Mouse (Mus musculus) embryonic stem cell, embryonic (primary cell): ENCODE data around the gene Parg.

ENCODE experiments used
- CTCF ChIA-PET, 4 experiments: fragments of 300-600 bp in 2 of 4; fragments of 350-600 bp in 2 of 4; sonication (Branson Sonifier 250); formaldehyde crosslinking; loops; one replicate each; lab custom pipeline; 2022; ENCODE audit warnings: inconsistent platforms in 2 of 4; lab: Charles Lee
- POLR2A ChIA-PET, 4 experiments: fragments of 300-600 bp in 2 of 4; fragments of 350-600 bp in 2 of 4; sonication (Branson Sonifier 250); formaldehyde crosslinking; loops; one replicate each; lab custom pipeline; 2022; ENCODE audit warnings: antibody characterized with exemption in 4 of 4, inconsistent platforms in 1 of 4; lab: Charles Lee

Gene Parg

DNA sequence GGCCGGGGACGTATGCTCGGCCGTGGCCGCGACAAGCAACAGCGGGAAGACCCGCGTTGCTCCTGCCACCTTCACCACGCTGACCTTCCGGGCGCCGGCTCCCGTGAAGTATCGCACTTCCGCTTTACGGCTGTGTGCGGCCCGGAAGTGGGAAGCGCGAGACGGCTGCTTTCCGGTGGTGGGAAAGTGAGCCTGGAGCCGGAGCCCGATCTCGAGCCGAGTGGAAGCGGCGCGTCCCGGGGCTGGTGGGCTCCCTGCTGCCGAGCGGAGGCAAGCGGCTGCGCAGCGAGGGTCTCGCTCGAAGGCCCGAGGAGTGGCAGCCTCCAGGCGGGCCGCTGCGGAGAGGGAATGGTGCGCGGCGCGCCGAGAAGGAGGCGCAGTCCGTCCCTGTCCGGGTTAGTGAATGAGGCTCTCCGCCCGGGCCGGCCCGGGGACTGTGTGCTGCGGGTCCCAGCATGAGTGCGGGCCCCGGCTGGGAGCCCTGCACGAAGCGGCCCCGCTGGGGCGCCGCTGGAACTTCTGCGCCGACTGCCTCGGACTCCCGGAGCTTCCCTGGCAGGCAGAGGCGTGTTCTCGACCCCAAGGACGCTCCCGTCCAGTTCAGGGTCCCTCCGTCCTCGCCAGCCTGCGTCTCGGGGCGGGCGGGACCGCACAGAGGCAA is at the start of gene Parg, which contains the start of gene Timm23:
TSS of gene Parg (plus strand) at position 159 of the 661 bp plus-strand sequence.
TSS of gene Timm23 (minus strand) at position 108 of the 661 bp plus-strand sequence.
- POLR2A ChIA-PET, result interaction anchor here in 3 of 4 experiments (0.6 to 10.2 kb wide), 24 partner anchors 9 to 793 kb away, joined by 3 to 84 read pairs (median 6); partner anchors contain the start of genes Ncoa4 (in 2 of the 3), Dph3 (in 1 of the 3), Msmb (in 1 of the 3) and Oxnad1 (in 1 of the 3)

DNA sequence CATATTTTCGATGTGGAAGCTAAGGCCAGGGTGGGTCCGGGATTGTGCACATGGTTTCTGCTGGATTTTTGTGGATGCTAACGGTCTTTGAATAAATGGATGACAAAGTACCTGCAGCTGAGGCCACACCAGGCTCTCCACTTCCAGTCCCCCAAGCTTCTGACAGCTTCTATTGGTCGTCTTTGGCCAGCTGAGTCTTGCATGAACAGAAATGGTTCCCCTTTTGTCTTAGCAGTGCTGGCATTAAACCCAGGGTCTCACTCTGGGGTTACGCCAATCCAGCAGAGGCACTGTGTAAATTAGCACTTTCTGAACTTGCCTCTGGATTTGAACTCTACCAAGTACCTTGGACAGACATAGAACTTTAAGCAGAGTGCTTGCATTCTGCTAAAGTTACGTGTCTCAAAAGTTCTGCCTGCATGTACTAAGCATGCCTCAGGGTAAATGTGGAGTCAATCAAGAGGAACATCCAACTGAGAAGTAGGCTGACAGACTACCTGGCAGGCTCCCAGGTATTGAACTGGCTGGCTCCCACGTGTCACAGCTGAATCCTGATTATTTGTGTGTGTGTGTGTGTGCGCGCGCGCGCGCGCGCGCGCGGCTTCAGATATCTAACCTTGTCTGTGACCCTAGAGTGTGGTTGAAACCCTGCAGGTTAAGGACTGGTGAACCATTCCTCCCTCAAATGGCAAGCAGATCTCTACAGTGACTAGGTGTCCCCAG is 49.3 kb upstream of the Parg start:
- ChIA-PET CTCF (interaction anchor here in 1 of 4 experiments (0.5 kb wide), 1 partner anchor 680 kb away, joined by 5 read pairs; no protein-coding TSS in a partner anchor), POLR2A (interaction anchor here in 3 of 4 experiments (0.7 to 1.7 kb wide), 6 partner anchors 11 to 32 kb away, joined by 3 to 8 read pairs (median 3); partner anchors contain the start of gene Msmb (in 1 of the 3))

More for the DNA sequence above, at the start of gene Parg, which contains the start of gene Timm23:
- CTCF ChIA-PET, result interaction anchor here in 1 of 4 experiments (1.8 kb wide), 1 partner anchor 9 kb away, joined by 4 read pairs; no protein-coding TSS in a partner anchor

DNA sequence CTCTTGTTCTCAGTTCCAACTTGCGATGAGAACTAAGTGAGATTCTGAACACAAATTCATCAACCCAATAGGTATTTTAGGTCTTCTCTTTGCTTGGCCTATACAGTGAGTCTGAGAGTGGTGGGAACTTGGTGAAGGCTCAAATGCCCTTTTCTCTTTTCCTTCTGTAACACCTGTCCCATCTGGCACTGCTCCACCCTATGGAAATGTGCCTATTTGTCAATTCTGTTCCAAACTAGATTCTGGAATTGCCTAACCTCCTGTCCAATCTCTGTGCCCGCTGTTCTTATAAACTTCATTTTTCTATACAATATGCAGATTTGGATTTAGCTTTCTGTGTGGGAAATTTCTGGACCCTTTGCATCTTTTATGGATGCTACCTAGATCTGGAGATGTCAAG is 48.6 kb upstream of the Parg start:
- ChIA-PET POLR2A (interaction anchor here in 2 of 4 experiments (0.7 to 1.7 kb wide), 2 partner anchors 11 to 12 kb away, joined by 3 to 8 read pairs; partner anchors contain the start of gene Msmb (in 1 of the 2)), CTCF (no interaction called here)

DNA sequence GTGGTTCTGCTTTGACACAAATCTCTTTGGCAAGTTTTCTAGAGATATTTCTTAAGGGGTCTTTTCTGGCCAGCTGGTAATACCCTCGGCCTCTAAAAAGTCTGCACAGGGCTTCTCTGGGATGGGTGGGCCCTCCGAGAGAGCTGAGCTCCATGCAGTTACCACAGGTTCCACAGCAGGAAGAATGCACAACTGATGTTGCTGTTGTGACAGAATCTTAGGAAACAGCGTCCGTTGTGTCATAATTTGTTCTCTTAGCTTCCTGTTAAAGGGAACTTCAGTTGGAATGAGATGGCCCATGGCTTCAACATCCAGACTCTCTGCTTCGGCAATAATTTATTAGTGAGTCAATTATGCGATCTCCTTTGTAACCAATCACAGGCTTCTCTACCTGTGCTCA is 47.0 kb upstream of the Parg start:
- ChIA-PET CTCF (no interaction called here), POLR2A (interaction anchor here in 2 of 4 experiments (0.5 to 3.2 kb wide), 18 partner anchors 9 to 108 kb away, joined by 3 to 23 read pairs (median 4); partner anchors contain the start of gene Msmb (in 1 of the 2))

DNA sequence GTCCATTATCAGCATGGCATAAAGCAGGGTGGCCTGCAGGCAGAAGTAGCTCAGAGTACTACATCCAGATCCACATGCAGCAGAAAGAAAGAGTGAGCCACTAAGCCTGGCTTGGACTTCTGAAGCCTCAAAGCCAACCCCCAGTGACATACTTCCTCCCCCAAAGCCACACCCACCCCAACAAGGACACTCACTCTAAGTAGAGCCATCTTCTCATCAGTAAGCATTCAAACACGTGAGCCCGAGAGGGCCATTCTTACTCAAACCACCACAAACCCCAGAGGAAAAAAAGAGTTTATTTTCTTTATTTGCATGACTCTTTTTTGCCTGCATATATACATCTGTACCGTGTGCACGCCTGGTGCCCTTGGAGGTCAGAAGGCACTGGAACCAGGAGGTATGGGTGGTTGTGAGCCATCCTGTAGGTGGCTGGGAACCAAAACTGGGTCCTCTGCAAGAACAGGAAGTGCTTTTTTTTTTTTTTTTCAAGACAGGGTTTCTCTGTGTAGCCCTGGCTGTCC is 42.5 kb upstream of the Parg start:
- POLR2A ChIA-PET, result interaction anchor here (0.5 to 4.4 kb wide), 86 partner anchors 9 to 1192 kb away, joined by 3 to 32 read pairs (median 5); partner anchors contain the start of genes Dph3 (in 3 of the 4), Oxnad1 (in 3 of the 4), Msmb (in 2 of the 4) and Parg (in 2 of the 4)

DNA sequence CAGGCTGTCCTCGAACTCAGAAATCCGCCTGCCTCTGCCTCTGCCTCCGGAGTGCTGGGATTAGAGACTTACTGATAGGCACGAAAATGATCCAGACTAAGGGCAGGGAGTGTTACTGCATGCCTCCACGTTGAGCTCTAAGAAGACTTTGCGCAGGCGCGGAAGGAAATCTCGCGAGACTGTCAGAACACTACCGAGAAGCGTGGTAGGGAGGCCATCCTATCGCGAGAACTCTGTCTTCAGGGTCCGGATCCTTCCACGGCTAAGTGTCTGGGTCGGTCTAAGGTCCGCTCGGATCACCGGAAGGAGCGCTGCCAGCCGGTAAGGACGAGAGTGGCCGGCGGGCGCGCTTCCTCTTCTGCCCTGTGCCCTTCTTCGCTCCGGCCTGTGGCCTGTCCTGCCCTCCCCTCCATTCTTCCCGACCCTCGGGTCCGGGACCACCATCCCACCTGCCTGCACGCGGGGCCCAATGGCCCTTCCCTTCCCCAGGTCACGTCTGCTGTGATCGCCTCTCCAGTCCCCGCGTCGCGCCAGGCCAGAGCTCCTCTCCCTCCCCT is 42.0 kb upstream of the Parg start, which contains the start of gene Ncoa4:
TSS of gene Ncoa4 (plus strand) at position 176 of the 557 bp plus-strand sequence.
- ChIA-PET POLR2A (interaction anchor here (0.5 to 4.4 kb wide), 90 partner anchors 8 to 1191 kb away, joined by 3 to 32 read pairs (median 4); partner anchors contain the start of genes Dph3 (in 3 of the 4), Oxnad1 (in 3 of the 4), Msmb (in 2 of the 4) and Parg (in 2 of the 4)), CTCF (interaction anchor here (0.5 to 1.4 kb wide), 11 partner anchors 9 to 1049 kb away, joined by 3 to 9 read pairs (median 4); no protein-coding TSS in a partner anchor)

More for the DNA sequence above, 42.5 kb upstream of the Parg start:
- CTCF ChIA-PET, result interaction anchor here in 3 of 4 experiments (0.5 to 0.9 kb wide), 6 partner anchors 9 to 1048 kb away, joined by 3 to 7 read pairs (median 4); no protein-coding TSS in a partner anchor

DNA sequence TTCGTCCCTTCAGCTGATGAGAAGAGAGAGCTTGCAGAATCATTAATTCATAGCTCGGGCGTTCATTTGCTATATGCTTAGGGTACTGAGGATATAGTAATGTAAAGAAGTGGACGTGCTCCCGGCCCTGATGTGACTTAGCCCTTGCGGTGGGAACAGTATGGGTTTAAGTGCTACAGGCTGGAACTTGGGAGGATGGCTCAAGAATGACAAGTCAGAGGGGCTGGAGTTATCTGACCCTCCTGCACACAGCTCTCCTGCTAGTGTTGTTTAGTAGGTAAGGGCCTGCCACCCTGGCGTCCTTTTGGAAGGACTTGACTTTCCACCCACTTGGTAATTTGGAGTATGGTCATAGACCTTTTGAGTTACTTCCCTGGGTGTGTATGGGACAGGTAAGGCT is 41.2 kb upstream of the Parg start:
- ChIA-PET POLR2A (interaction anchor here in 3 of 4 experiments (0.5 to 3.7 kb wide), 35 partner anchors 9 to 204 kb away, joined by 3 to 32 read pairs (median 7); partner anchors contain the start of genes Msmb (in 2 of the 3), Parg (in 2 of the 3), Timm23 (in 2 of the 3) and Dph3 (in 1 of the 3)), CTCF (interaction anchor here in 2 of 4 experiments (0.6 to 1.7 kb wide), 4 partner anchors 9 to 168 kb away, joined by 3 to 9 read pairs (median 4); no protein-coding TSS in a partner anchor)

DNA sequence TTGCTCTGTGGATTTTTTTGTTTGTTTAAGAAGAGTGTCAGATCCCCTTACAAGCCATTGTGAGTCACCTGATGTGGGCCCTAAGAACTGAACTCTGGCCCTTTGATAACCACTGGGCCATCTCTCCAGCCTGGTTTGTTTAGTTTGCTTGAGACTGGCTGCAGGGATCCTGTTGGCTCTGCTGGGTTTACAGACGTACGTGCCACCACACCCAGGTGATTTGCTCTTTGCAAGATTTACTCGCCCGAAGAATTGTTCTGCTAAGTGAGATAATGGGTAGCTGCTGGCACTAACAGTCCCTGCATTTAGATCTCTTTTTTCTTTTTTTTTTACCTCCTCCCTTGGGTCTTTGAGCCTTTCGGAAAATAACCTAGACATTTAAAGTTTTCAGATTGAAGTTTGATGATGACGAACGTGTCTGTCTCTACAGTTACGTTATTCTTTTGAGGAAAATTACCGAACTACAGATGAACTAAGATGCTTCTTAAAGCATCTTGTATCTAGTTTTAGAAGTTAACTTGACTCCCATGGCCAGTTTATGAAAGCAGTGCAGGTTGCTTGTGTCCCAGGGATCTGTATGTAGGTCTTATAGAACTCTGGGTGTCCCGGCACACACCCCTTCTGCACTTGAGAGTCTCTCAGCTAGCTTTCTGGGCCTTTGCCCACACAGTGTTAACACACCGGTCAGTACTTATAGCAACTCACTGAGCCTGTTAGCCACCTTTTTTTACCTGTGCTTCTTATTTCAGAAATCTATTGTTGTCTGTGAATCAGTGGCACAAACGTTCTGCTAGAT is 40.5 kb upstream of the Parg start:
- ChIA-PET POLR2A (interaction anchor here in 3 of 4 experiments (1.0 to 4.9 kb wide), 20 partner anchors 8 to 76 kb away, joined by 3 to 32 read pairs (median 7); partner anchors contain the start of genes Dph3 (in 2 of the 3), Oxnad1 (in 2 of the 3), Parg (in 1 of the 3) and Timm23 (in 1 of the 3)), CTCF (interaction anchor here in 2 of 4 experiments (0.5 to 1.7 kb wide), 2 partner anchors 47 to 49 kb away, joined by 3 to 4 read pairs; no protein-coding TSS in a partner anchor)

DNA sequence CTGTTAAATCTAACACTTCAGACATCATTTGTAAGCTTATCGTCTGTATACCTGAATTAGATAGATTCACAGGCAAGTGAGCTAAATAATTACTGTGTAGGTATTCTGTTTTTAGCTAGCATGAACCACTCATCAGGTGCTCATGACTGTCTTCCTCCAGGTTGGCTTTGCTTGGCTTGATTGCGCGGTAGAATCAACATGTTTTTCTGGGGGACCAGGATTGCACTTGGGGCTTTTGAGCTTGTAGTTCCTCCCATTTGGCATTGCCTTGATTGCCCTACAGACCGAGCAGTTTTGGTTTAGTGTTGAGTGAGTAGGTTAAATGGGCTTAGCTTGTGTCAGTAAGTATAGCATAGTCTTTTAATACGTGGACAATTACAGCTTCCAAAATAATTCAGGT is 39.5 kb upstream of the Parg start:
- POLR2A ChIA-PET, result interaction anchor here in 3 of 4 experiments (0.6 to 4.9 kb wide), 16 partner anchors 11 to 139 kb away, joined by 3 to 20 read pairs (median 5); partner anchors contain the start of genes Dph3 (in 1 of the 3) and Oxnad1 (in 1 of the 3)
- CTCF ChIA-PET, result no interaction called here

DNA sequence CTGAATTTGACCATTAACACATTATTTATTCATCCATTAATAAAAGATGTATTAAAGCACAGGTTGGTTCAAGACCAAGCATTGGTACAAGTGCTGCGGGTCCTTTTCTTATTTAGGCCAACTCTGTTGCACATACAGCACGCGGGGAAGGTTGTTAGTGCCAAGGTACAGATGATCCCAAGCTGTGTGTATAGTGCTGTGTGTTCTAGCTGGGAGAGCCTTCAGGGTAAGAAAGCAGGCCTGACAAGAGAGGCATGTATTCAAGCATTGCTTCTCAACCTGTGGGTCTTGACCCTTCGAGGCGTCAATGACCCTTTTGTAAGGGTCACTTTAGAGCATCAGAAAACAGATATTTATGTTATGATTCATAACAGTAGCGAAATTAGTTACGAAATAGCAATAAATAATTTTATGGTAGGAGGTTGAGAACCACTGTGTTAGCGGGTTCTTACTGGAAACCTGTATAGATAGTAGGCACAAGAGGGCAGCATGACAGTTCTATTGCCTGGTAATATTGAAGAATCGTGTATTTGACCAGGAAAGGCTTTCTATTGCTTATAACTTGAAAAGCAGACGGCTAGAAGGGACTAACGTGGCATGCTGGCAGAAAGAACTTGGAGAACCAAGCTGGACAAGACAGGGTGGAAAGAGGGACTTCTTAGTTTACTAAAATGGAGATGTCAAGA is 38.4 kb upstream of the Parg start:
- POLR2A ChIA-PET, result interaction anchor here in 3 of 4 experiments (0.6 to 4.9 kb wide), 21 partner anchors 7 to 188 kb away, joined by 3 to 37 read pairs (median 7); partner anchors contain the start of genes Dph3 (in 1 of the 3), Oxnad1 (in 1 of the 3), Parg (in 1 of the 3) and Timm23 (in 1 of the 3)
- CTCF ChIA-PET, result no interaction called here

DNA sequence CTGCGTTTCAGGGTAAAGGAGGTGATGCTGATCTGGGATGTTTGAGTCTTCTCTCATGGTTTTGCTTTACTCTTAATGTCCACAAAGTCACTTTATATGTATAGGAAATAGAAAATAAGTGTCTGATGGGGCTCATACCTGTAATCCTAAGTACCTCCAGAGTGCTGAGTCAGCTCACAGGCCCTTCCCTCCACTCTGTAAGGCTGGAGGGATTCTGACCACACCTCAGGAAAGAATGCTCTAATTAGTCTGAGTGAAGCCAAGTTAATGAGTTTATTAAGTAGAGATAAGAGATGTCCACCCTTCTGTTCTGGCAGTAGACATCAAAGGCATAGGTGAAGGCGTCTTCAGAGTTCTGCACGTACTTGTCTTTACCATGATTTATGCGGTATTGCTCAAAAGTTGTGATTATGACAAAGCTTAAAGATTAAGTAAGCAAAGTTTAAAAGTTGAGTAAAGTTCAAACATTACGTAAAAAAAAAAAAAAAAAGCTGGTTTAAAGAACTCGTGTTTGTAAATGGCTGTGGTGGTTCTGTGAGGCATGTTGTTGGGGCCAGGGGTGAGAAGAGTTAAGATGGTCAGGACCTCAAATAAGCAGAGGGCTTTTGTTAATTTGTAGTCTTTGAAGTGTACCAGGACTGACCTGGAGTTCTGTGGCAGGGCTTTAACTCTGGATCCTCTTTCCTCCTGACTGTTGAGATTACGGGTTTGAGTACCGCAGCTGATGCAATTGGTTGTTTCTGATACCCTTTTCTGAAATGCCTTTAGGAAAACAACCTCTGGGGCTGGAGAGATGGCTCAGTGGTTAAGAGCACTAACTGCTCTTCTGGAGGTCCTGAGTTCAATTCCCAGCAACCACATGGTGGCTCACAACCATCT is 37.3 kb upstream of the Parg start:
- CTCF ChIA-PET, result interaction anchor here in 2 of 4 experiments (0.5 to 0.7 kb wide), 3 partner anchors 230 to 356 kb away, joined by 3 read pairs; no protein-coding TSS in a partner anchor
- POLR2A ChIA-PET, result interaction anchor here (0.6 to 4.9 kb wide), 40 partner anchors 8 to 895 kb away, joined by 3 to 37 read pairs (median 4); partner anchors contain the start of genes Parg (in 2 of the 4), Timm23 (in 2 of the 4), Dph3 (in 1 of the 4) and Msmb (in 1 of the 4)

DNA sequence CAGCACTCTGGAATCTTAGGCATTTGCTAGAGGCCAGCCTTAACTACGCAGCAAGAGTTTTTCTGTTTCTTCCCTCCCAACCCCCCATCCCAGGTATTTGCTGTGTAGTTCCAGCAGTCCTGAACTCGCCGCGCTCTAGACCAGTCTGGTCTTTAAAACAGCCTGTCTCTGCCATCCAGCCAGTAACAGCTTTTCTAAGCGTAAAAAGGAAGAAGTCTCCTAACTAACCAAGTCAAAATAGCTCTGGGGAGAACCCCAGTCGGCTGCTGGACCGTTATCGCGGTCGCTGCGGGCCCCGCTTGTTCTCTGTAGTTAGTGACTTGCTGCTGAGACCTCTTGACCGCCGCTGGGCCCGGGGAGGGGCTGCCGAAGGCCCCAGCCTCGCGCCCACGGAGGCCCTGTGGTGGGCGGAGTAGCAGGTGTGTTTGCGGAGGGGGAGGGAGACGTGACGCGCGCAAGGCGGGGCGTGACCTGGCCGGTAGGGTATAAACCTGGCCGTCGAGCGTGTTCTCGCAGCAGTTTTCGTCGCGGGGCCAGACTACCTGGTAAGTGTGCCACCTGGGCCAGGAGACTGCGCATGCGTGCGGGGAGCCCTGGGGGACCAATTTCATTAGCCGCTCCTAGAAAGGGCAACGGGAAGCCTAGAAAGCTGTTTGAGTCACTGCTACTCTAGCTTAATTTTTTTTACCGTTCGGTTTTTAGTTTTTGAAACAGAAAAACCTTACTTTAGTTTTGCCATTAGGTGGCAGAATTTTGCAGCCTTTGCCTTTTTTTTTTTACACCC is 36.3 kb upstream of the Parg start:
- ChIA-PET CTCF (interaction anchor here in 2 of 4 experiments (0.5 to 0.7 kb wide), 5 partner anchors 16 to 378 kb away, joined by 3 to 5 read pairs (median 4); partner anchors contain the start of genes Dph3 (in 1 of the 2) and Oxnad1 (in 1 of the 2)), POLR2A (interaction anchor here (0.6 to 4.9 kb wide), 70 partner anchors 8 to 1635 kb away, joined by 3 to 37 read pairs (median 4); partner anchors contain the start of genes Dph3 (in 3 of the 4), Oxnad1 (in 3 of the 4), Parg (in 3 of the 4) and Timm23 (in 3 of the 4))

DNA sequence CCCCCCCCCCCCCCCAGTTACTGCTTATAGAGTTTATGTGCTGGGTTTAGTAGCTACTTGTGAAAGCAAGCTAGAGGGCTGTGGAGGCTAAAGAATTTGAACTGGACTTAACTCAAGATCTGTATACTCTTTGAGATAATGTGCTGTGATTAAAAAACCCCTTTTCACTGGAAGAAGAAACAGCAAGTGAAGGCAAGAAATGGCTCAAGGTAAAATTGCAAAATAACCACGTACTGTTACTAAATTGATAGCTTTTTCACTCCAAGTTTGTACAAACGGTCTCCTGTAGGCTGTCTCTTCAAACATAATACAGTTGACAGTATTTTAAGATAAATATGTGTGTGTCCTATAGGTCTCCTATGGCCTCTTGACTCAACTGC is 35.7 kb upstream of the Parg start:
- ChIA-PET POLR2A (interaction anchor here (0.6 to 4.9 kb wide), 61 partner anchors 8 to 1635 kb away, joined by 3 to 37 read pairs (median 5); partner anchors contain the start of genes Parg (in 3 of the 4), Timm23 (in 3 of the 4), Dph3 (in 2 of the 4) and Oxnad1 (in 2 of the 4)), CTCF (interaction anchor here in 2 of 4 experiments (0.6 to 0.7 kb wide), 3 partner anchors 15 to 378 kb away, joined by 4 to 5 read pairs (median 4); no protein-coding TSS in a partner anchor)
